Mouse (Mus musculus) MEL (cell line): ENCODE data around the gene Srp9.

ENCODE experiments used
- CHD1 ChIP-seq: IDR thresholded peaks from 2 replicates; pipeline ENCODE4 v1.6.1; 2012; ENCODE audit warnings: low read depth, mild to moderate bottlenecking, inconsistent platforms, low read length, improper control_type of control experiment
- CTCF ChIP-seq, 3 experiments: IDR thresholded peaks in 2 of 3; conservative IDR thresholded peaks in 1 of 3; 2 replicates each; pipeline ENCODE4 v1.5.1; 2011 to 2012; ENCODE audit warnings: low read length in 3 of 3, low read depth in 2 of 3, mild to moderate bottlenecking in 2 of 3, improper control_type of control experiment in 1 of 3, inconsistent platforms in 1 of 3, mixed read lengths in 1 of 3, moderate library complexity in 1 of 3; ENCODE audit not compliant: control insufficient read depth in 1 of 3, insufficient read depth in 1 of 3, poor library complexity in 1 of 3, severe bottlenecking in 1 of 3
- E2F4 ChIP-seq: IDR thresholded peaks from 2 replicates; pipeline ENCODE4 v1.6.1; 2011; ENCODE audit warnings: low read depth, low read length, improper control_type of control experiment, borderline replicate concordance
- GABPA ChIP-seq: IDR thresholded peaks from 2 replicates; pipeline ENCODE4 v1.6.1; 2012; ENCODE audit warnings: low read depth, mild to moderate bottlenecking, inconsistent platforms, low read length, improper control_type of control experiment, moderate library complexity
- MYB ChIP-seq: IDR thresholded peaks from 2 replicates; pipeline ENCODE4 v1.6.1; 2011; ENCODE audit warnings: mild to moderate bottlenecking, low read depth, low read length, improper control_type of control experiment
- MYC ChIP-seq: IDR thresholded peaks from 2 replicates; pipeline ENCODE4 v1.6.1; 2011; ENCODE audit warnings: low read depth, mild to moderate bottlenecking, low read length, improper control_type of control experiment, moderate library complexity
- POLR2A ChIP-seq, 2 experiments: IDR thresholded peaks; 2 replicates each; pipeline ENCODE4 v1.6.1; 2011 to 2012; ENCODE audit warnings: low read length in 2 of 2, mild to moderate bottlenecking in 2 of 2, control low read depth in 1 of 2, improper control_type of control experiment in 1 of 2, low read depth in 1 of 2, moderate library complexity in 1 of 2; ENCODE audit not compliant: control insufficient read depth in 1 of 2, insufficient read depth in 1 of 2, poor library complexity in 1 of 2
- POLR2AphosphoS2 ChIP-seq: IDR thresholded peaks from 2 replicates; pipeline ENCODE4 v1.6.1; 2011; ENCODE audit warnings: low read length, improper control_type of control experiment
- POLR2AphosphoS5 ChIP-seq: IDR thresholded peaks from 2 replicates; pipeline ENCODE4 v1.6.1; 2012; ENCODE audit warnings: low read depth, borderline replicate concordance, mild to moderate bottlenecking, inconsistent platforms, low read length, moderate library complexity, mixed read lengths
- TBP ChIP-seq: IDR thresholded peaks from 2 replicates; pipeline ENCODE4 v1.8.0; 2011; ENCODE audit warnings: low read depth, low read length, improper control_type of control experiment
- TCF12 ChIP-seq: IDR thresholded peaks from 2 replicates; pipeline ENCODE4 v1.6.1; 2014; ENCODE audit warnings: low read depth, mild to moderate bottlenecking, inconsistent platforms, low read length, improper control_type of control experiment, moderate library complexity
- UBTF ChIP-seq: IDR thresholded peaks from 2 replicates; pipeline ENCODE4 v1.6.1; 2012; ENCODE audit warnings: low read depth, mild to moderate bottlenecking, inconsistent platforms, low read length, improper control_type of control experiment, moderate library complexity, borderline replicate concordance; ENCODE audit not compliant: insufficient read depth

- no peak for TF ChIP-seq MYB
- TF ChIP-seq CTCF (IDR thresholded peaks at IDR 0.05 in 2 of 3, conservative IDR thresholded peaks at IDR 0.05 in 1 of 3; ENCODE audit: control insufficient read depth in 1 of 3, insufficient read depth in 1 of 3, low read depth in 2 of 3, low read length in 3 of 3, poor library complexity in 1 of 3, severe bottlenecking in 1 of 3), result no peak
- TF ChIP-seq POLR2A (IDR thresholded peaks at IDR 0.05; ENCODE audit: control insufficient read depth in 1 of 2, insufficient read depth in 1 of 2, low read depth in 1 of 2, low read length in 2 of 2, poor library complexity in 1 of 2), result no peak
- no peak for TF ChIP-seq UBTF
- no peak for TF ChIP-seq MYC
- no peak for TF ChIP-seq POLR2AphosphoS5
- TF ChIP-seq TCF12, result no peak
- no peak for TF ChIP-seq POLR2AphosphoS2
- no peak for TF ChIP-seq CHD1
- no peak for TF ChIP-seq TBP
- TF ChIP-seq E2F4, result no peak
- no peak for TF ChIP-seq GABPA
Observed at GRCm38 (mm10) chr1:182101468-182101867, 23.1 kb upstream of the Srp9 start.
